Mouse (Mus musculus): Measurements from ENCODE around the gene Borcs6. TPM values are rescaled to one million over a fixed set of nuclear protein-coding genes. Genes with fewer than 3 reads are reported as not detected.
A peak's percentile ranks its signal among the peaks of the same experiment; 100 is the strongest.
"Not testable (repeated sequence)": the region's sequence is repeated elsewhere in the genome, so short reads cannot be mapped to it uniquely, and the experiment has no call there.

Borcs6 gene
- polyA plus RNA-seq, 1 experiment from 2014 or later, result 7.2 TPM

GRCm38 (mm10) chr11:69088103-69088855, 28.8 kb downstream of the Borcs6 start, which contains the start of gene Vamp2:
Vamp2 (plus strand) TSS chr11:69088490.
- peak; percentile 80; the same call in 1 of the 2 replicates for ATAC-seq (ENCODE audit: insufficient read depth, low FRiP score)
- no peaks in the 10 kb centered on the region for H3K27me3 ChIP-seq (ENCODE audit: control insufficient read depth, insufficient read depth, low read length)
- H3K36me3 ChIP-seq (ENCODE audit: control insufficient read depth, insufficient read depth, low read length), result peaks cover 4% of the 10 kb centered on the region; the same call in 1 of the 2 replicates
- peak within 1 kb of the TSS; percentile 95 for H3K27ac ChIP-seq (ENCODE audit: low read length)
- peak within 1 kb of the TSS; percentile 97 for H3K9ac ChIP-seq (ENCODE audit: low read length)
- no peaks in the 10 kb centered on the region for H3K9me3 ChIP-seq (replicated peaks; ENCODE audit: control insufficient read depth, low read length)
- peak within 1 kb of the TSS; percentile 87 for H3K4me2 ChIP-seq (ENCODE audit: low read depth, low read length)
- peaks cover 30% of the 10 kb centered on the region for H3K4me1 ChIP-seq (ENCODE audit: control insufficient read depth, insufficient read depth, low read length)
- WGBS, result under 1% methylated on average over 61 of the region's 67 CpGs
- peak within 1 kb of the TSS; percentile 73 for H3K4me3 ChIP-seq (replicated peaks; ENCODE audit: low read length)

- Histone ChIP-seq H3K27ac (ENCODE audit: low read length) (peak overlapping the region; percentile 95), H3K9me3 (replicated peaks; ENCODE audit: control insufficient read depth, low read length) (no peaks in the 10 kb centered on the region), H3K9ac (ENCODE audit: low read length) (peak overlapping the region; percentile 97), H3K4me1 (ENCODE audit: control insufficient read depth, insufficient read depth, low read length) (peaks cover 30% of the 10 kb centered on the region), H3K36me3 (ENCODE audit: control insufficient read depth, insufficient read depth, low read length) (peaks cover 4% of the 10 kb centered on the region; the same call in 1 of the 2 replicates), H3K27me3 (ENCODE audit: control insufficient read depth, insufficient read depth, low read length) (no peaks in the 10 kb centered on the region), H3K4me3 (replicated peaks; ENCODE audit: low read length) (peak overlapping the region; percentile 73), H3K4me2 (ENCODE audit: low read depth, low read length) (peak overlapping the region; percentile 87)
- peak; percentile 15; the same call in 1 of the 2 replicates for ATAC-seq (ENCODE audit: insufficient read depth, low FRiP score)
- 9% methylated on average over 25 of the region's 25 CpGs for WGBS
Observed at GRCm38 (mm10) chr11:69088856-69089615, 29.5 kb downstream of the Borcs6 start.

GRCm38 (mm10) chr11:69089616-69090290, 30.2 kb downstream of the Borcs6 start:
- 85% methylated on average over 12 of the region's 12 CpGs for WGBS
- ATAC-seq (ENCODE audit: insufficient read depth, low FRiP score), result no peak

GRCm38 (mm10) chr11:69090367-69090766, 30.9 kb downstream of the Borcs6 start:
- Histone ChIP-seq H3K4me3 (replicated peaks; ENCODE audit: low read length) (peak overlapping the region; percentile 73; the same call in 1 of the 2 replicates), H3K27ac (ENCODE audit: low read length) (0 out of 2 replicates have a peak overlapping the region, but pooled peaks have one; percentile 2), H3K4me2 (ENCODE audit: low read depth, low read length) (peak overlapping the region; percentile 87), H3K4me1 (ENCODE audit: control insufficient read depth, insufficient read depth, low read length) (peaks cover 34% of the 10 kb centered on the region), H3K9me3 (replicated peaks; ENCODE audit: control insufficient read depth, low read length) (no peaks in the 10 kb centered on the region), H3K36me3 (ENCODE audit: control insufficient read depth, insufficient read depth, low read length) (peaks cover 4% of the 10 kb centered on the region; the same call in 1 of the 2 replicates), H3K27me3 (ENCODE audit: control insufficient read depth, insufficient read depth, low read length) (no peaks in the 10 kb centered on the region), H3K9ac (ENCODE audit: low read length) (peak overlapping the region; percentile 97; the same call in 1 of the 2 replicates)
- ATAC-seq (ENCODE audit: insufficient read depth, low FRiP score), result no peak
- 53% methylated on average over 6 of the region's 6 CpGs for WGBS

More at GRCm38 (mm10) chr11:69089616-69090290, 30.2 kb downstream of the Borcs6 start:
- Histone ChIP-seq H3K9me3 (replicated peaks; ENCODE audit: control insufficient read depth, low read length) (no peaks in the 10 kb centered on the region), H3K27ac (ENCODE audit: low read length) (peak overlapping the region; percentile 95; the same call in 1 of the 2 replicates), H3K4me1 (ENCODE audit: control insufficient read depth, insufficient read depth, low read length) (peaks cover 34% of the 10 kb centered on the region), H3K4me2 (ENCODE audit: low read depth, low read length) (peak overlapping the region; percentile 87), H3K36me3 (ENCODE audit: control insufficient read depth, insufficient read depth, low read length) (peaks cover 4% of the 10 kb centered on the region; the same call in 1 of the 2 replicates), H3K27me3 (ENCODE audit: control insufficient read depth, insufficient read depth, low read length) (no peaks in the 10 kb centered on the region), H3K4me3 (replicated peaks; ENCODE audit: low read length) (peak overlapping the region; percentile 73), H3K9ac (ENCODE audit: low read length) (peak overlapping the region; percentile 97)

DNA sequence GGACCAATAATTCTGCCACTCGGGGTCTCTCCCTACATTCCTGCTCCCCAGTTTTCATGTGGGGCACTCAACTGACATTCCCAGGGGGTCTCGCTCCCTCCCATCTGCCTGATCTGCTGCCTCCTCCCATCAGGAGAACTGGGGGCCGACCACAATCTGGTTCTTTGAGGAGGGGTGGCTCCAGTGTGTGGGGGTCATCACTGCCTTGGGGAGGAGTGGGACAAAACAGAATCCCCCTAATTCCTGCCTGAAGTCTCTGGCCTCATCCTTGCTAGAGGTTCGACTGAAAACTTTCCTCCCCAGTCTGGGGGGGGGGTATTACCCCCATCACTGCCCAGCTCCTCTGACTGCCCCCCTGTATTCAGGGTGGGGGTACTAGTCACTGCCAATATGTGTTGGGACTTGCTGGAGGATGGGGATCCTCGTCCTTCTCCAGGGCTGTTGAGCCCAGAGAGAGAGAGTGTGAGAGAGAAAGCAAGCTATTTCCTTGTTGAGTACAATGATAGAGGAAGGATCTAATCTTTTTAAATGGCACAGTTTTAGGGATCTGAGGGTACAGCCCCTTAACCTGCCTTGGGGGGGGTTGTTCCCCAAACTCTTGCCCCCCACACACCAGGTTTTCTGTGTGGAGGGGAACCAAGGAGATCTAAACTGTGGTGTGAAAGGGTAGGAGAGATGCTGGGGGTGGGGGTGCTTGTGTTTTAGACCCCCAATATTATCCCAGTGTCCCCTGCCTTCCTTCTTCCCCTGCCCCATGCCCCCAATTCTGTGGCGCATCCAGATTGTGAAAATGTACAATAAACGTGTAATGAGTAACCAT, 32.3 kb downstream of the Borcs6 start:
- Histone ChIP-seq H3K9me3 (replicated peaks; ENCODE audit: control insufficient read depth, low read length) (no peaks in the 10 kb centered on the region), H3K36me3 (ENCODE audit: control insufficient read depth, insufficient read depth, low read length) (peaks cover 4% of the 10 kb centered on the region; the same call in 1 of the 2 replicates), H3K9ac (ENCODE audit: low read length) (no peak overlapping the region), H3K27me3 (ENCODE audit: control insufficient read depth, insufficient read depth, low read length) (no peaks in the 10 kb centered on the region), H3K4me1 (ENCODE audit: control insufficient read depth, insufficient read depth, low read length) (peaks cover 29% of the 10 kb centered on the region), H3K4me2 (ENCODE audit: low read depth, low read length) (no peak overlapping the region), H3K4me3 (replicated peaks; ENCODE audit: low read length) (no peak overlapping the region), H3K27ac (ENCODE audit: low read length) (no peak overlapping the region)
- ATAC-seq (ENCODE audit: insufficient read depth, low FRiP score), result no peak
- 62% methylated on average over 7 of the region's 7 CpGs for WGBS

DNA sequence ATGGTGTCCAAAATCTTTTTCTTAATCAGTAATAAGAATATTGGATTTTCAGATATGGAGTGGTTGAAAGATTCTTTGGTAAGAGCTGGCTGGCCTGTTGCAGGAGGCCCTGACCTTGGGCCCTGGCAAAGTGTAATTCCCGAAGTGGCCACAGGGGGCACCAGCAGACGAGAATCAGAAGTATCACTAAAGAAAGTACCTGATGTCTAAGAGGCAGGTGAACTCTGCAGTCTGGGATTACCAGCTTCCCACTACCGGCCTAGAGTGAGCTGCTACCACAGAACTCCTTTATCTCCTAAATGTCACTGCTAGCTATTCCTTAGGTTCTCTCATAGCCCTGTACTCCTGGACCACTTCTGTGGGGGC, 32.9 kb downstream of the Borcs6 start:
- Histone ChIP-seq H3K36me3 (ENCODE audit: control insufficient read depth, insufficient read depth, low read length) (peaks cover 4% of the 10 kb centered on the region; the same call in 1 of the 2 replicates), H3K4me2 (ENCODE audit: low read depth, low read length) (no peak overlapping the region), H3K4me3 (replicated peaks; ENCODE audit: low read length) (no peak overlapping the region), H3K9ac (ENCODE audit: low read length) (no peak overlapping the region), H3K4me1 (ENCODE audit: control insufficient read depth, insufficient read depth, low read length) (peaks cover 26% of the 10 kb centered on the region), H3K9me3 (replicated peaks; ENCODE audit: control insufficient read depth, low read length) (no peaks in the 10 kb centered on the region), H3K27me3 (ENCODE audit: control insufficient read depth, insufficient read depth, low read length) (no peaks in the 10 kb centered on the region), H3K27ac (ENCODE audit: low read length) (0 out of 2 replicates have a peak overlapping the region, but pooled peaks have one; percentile 19)
- ATAC-seq (ENCODE audit: insufficient read depth, low FRiP score), result no peak
- WGBS, result 2% methylated on average over 3 of the region's 3 CpGs

GRCm38 (mm10) chr11:69092871-69093270, 33.4 kb downstream of the Borcs6 start:
- WGBS, result 84% methylated on average over 4 of the region's 4 CpGs
- ATAC-seq (ENCODE audit: insufficient read depth, low FRiP score), result no peak
- H3K27ac ChIP-seq (ENCODE audit: low read length), result 0 out of 2 replicates have a peak overlapping the region, but pooled peaks have one; percentile 19
- peaks cover 29% of the 10 kb centered on the region for H3K4me1 ChIP-seq (ENCODE audit: control insufficient read depth, insufficient read depth, low read length)
- no peak overlapping the region for H3K9ac ChIP-seq (ENCODE audit: low read length)
- H3K36me3 ChIP-seq (ENCODE audit: control insufficient read depth, insufficient read depth, low read length), result peaks cover 4% of the 10 kb centered on the region; the same call in 1 of the 2 replicates
- no peak overlapping the region for H3K4me3 ChIP-seq (replicated peaks; ENCODE audit: low read length)
- no peaks in the 10 kb centered on the region for H3K27me3 ChIP-seq (ENCODE audit: control insufficient read depth, insufficient read depth, low read length)
- no peak overlapping the region for H3K4me2 ChIP-seq (ENCODE audit: low read depth, low read length)
- no peaks in the 10 kb centered on the region for H3K9me3 ChIP-seq (replicated peaks; ENCODE audit: control insufficient read depth, low read length)

GRCm38 (mm10) chr11:69093856-69094255, 34.3 kb downstream of the Borcs6 start:
- H3K9me3 ChIP-seq (replicated peaks; ENCODE audit: control insufficient read depth, low read length); H3K4me3 ChIP-seq (replicated peaks; ENCODE audit: low read length); H3K9ac ChIP-seq (ENCODE audit: low read length); ATAC-seq (ENCODE audit: insufficient read depth, low FRiP score); H3K36me3 ChIP-seq (ENCODE audit: control insufficient read depth, insufficient read depth, low read length); H3K27me3 ChIP-seq (ENCODE audit: control insufficient read depth, insufficient read depth, low read length); H3K4me2 ChIP-seq (ENCODE audit: low read depth, low read length): not testable (repeated sequence)
- Histone ChIP-seq H3K27ac (ENCODE audit: low read length) (peak overlapping the region; percentile 92; the same call in 1 of the 2 replicates), H3K4me1 (ENCODE audit: control insufficient read depth, insufficient read depth, low read length) (peaks cover 39% of the 10 kb centered on the region)
- 84% methylated on average over 7 of the region's 7 CpGs for WGBS

All from stomach, embryonic 16.5 days (tissue).